Mouse (Mus musculus) ES-E14 (cell line): ENCODE results near the gene Parm1.

Source experiments
- CHD2 ChIP-seq: IDR thresholded peaks from 2 replicates; pipeline ENCODE4 v1.6.1; 2014; ENCODE audit warnings: mild to moderate bottlenecking, low read depth, low read length, inconsistent platforms
- HCFC1 ChIP-seq: IDR thresholded peaks from 2 replicates; pipeline ENCODE4 v1.6.1; 2012; ENCODE audit warnings: low read length, inconsistent platforms, borderline replicate concordance; ENCODE audit not compliant: insufficient read depth
- ZNF384 ChIP-seq: IDR thresholded peaks from 2 replicates; pipeline ENCODE4 v1.6.1; 2012; ENCODE audit warnings: low read depth, low read length, inconsistent platforms

DNA sequence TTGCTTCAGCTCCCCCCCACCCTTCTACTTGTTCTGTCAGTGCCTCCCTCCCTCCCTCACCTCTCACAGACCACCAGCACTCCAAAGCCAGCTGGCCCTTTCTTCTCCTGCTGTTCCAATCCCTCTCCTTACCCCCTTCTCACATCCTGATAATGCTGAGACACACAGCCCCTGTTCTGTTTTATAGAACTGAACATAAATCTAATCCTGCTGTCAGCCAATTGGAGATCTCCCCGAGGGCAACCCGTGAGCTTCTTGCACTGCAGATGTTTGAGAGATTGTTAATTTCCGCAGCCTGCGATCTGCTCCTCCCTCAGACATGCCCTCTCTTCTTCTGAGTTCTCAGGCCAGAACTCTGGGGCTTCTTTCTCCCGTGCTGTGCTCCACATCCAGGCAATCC, 79.8 kb downstream of the Parm1 start:
- no peak for TF ChIP-seq HCFC1
- TF ChIP-seq CHD2, result no peak
- no peak for TF ChIP-seq ZNF384
